21 mouse cellular contexts compared by ENCODE assay signal in the genomic region with DNA sequence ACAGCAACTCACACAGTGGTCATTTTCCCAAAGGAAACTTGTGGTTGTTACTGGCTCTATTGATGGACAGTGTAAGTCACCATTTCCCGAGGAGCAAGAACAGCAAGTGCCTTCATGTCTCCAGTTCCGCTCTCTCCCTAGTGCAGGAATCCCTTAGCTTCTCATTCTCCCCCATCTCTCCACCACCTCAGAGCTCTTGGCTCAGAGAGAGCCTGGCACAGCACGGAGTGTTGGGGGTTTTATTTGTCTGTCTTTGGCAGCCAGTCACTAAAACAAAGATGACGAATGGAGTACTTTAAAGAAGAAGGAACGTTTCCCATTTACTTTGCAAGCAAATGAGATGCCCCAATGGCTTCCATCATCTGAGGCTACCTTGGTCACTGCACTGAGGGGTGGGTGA. TPM values are rescaled to one million over a fixed set of nuclear protein-coding genes. Genes with fewer than 3 reads are reported as not detected.
A peak's percentile ranks its signal among the peaks of the same experiment; 100 is the strongest.
DNase-seq lines count a peak whose midpoint lies in the region; TF ChIP-seq lines count a peak whose summit lies in the region.
"Had no signal": no experiment of that assay in that cellular context is flagged by ENCODE, and none has a peak within 500 bp of the region (broad histone marks: within the 10 kb centered on the region; RNA-seq: fewer than 3 reads in every experiment).

No protein-coding gene starts in this region.

- no peak overlapping the region for H3K27ac ChIP-seq in thymus, adult 2 months (ENCODE audit: control insufficient read depth, insufficient read depth, low read length)
- H3K27ac ChIP-seq: forebrain, embryonic 15.5 days; heart, embryonic 15.5 days; hindbrain, embryonic 10.5 days; hindbrain, embryonic 13.5 days had no signal

- no peak for TF ChIP-seq CTCF in lung, adult 2 months (IDR thresholded peaks at IDR 0.05; ENCODE audit: insufficient read depth, low read length)
- TF ChIP-seq CTCF in thymus, adult 2 months (IDR thresholded peaks at IDR 0.05; ENCODE audit: borderline replicate concordance, control insufficient read depth, extremely low read depth, insufficient read depth, low read length, poor library complexity), result no peak

- no peak overlapping the region for H3K4me3 ChIP-seq in lung, adult 2 months (replicated peaks; ENCODE audit: extremely low read depth, low read depth, low read length)
- H3K4me3 ChIP-seq in thymus, adult 2 months (ENCODE audit: control insufficient read depth, insufficient read depth, low read length), result no peak overlapping the region
- H3K4me3 ChIP-seq: forebrain, embryonic 15.5 days; heart, embryonic 12.5 days; heart, embryonic 15.5 days; hindbrain, embryonic 10.5 days; hindbrain, embryonic 13.5 days had no signal

- no peak for TF ChIP-seq POLR2A in lung, adult 2 months (IDR thresholded peaks at IDR 0.05; ENCODE audit: borderline replicate concordance, extremely low read depth, low read depth, low read length)
- no peak for TF ChIP-seq POLR2A in thymus, adult 2 months (IDR thresholded peaks at IDR 0.05; ENCODE audit: control insufficient read depth, extremely low read depth, insufficient read depth, low read length, poor library complexity)

- H3K27me3 ChIP-seq in thymus, adult 2 months (ENCODE audit: control insufficient read depth, insufficient read depth, low read length), result no peaks in the 10 kb centered on the region
- H3K27me3 ChIP-seq: forebrain, embryonic 15.5 days; hindbrain, embryonic 13.5 days had no signal

- no peaks in the 10 kb centered on the region for H3K4me1 ChIP-seq in lung, adult 2 months (ENCODE audit: control insufficient read depth, insufficient read depth, low read length)
- no peaks in the 10 kb centered on the region for H3K4me1 ChIP-seq in thymus, adult 2 months (replicated peaks; ENCODE audit: control insufficient read depth, insufficient read depth, low read length)
- H3K4me1 ChIP-seq: forebrain, embryonic 15.5 days; heart, embryonic 12.5 days; heart, embryonic 15.5 days; hindbrain, embryonic 13.5 days had no signal

- 58% methylated on average over 5 of the region's 5 CpGs for WGBS in lung, adult 2 months
- WGBS in thymus, adult 2 months, result 91% methylated on average over 5 of the region's 5 CpGs

- DNase-seq in lung, postnatal 10 days, result peak; percentile 63
- DNase-seq in lung, adult 2 months, result no peak
- DNase-seq in right cerebral cortex, postnatal 4 days, result peak; percentile 5
- no peak for DNase-seq in right cerebral cortex, postnatal 14 days
- peak; percentile 6 for DNase-seq in telencephalon, adult 2 months (ENCODE audit: low read depth, low spot score)
- DNase-seq in thymus, adult 2 months, result no peak
- DNase-seq: adrenal gland, adult 2 months; adrenal gland, postnatal 14 days; cerebellum, adult 18-20 months; cerebellum, adult 9-10 months; cerebellum, postnatal 14 days; gastrocnemius, postnatal 25 days; heart, adult 18-20 months; heart, postnatal 10 days; heart, postnatal 36 days had no signal

- no peaks in the 10 kb centered on the region for H3K36me3 ChIP-seq in thymus, adult 2 months (ENCODE audit: control insufficient read depth, insufficient read depth, low read length)
- H3K36me3 ChIP-seq: forebrain, embryonic 15.5 days; heart, embryonic 12.5 days; heart, embryonic 15.5 days; hindbrain, embryonic 10.5 days; hindbrain, embryonic 13.5 days had no signal

RNA-seq across cellular contexts. Expression of a gene that starts 56.2 kb away (rescaled TPM):
- 208 and 233 TPM in 2 replicates for polyA plus RNA-seq in lung, adult 2 months (2012; rRNA removed)
- 7.2 and 7.6 TPM in 2 replicates for polyA plus RNA-seq in thymus, adult 2 months (2012; rRNA removed)
- polyA plus RNA-seq: CD4-positive, CD25-positive, alpha-beta regulatory T cell, adult 4 months had no signal

Comparison
In these comparisons a context has a peak if more than half of its experiments do, and no peak if none do; other contexts are left out.
1. DNase-seq: peak in lung, postnatal 10 days (single experiment), right cerebral cortex, postnatal 4 days (single experiment) and telencephalon, adult 2 months (single experiment); none in lung, adult 2 months (single experiment), right cerebral cortex, postnatal 14 days (single experiment) and thymus, adult 2 months (single experiment).
2. RNA of a gene that starts 56.2 kb away (polyA plus RNA-seq): 208 to 233 TPM in lung, adult 2 months; 7.2 to 7.6 TPM in thymus, adult 2 months; every median in the first group is over 10 times any median in the second.